Mouse (Mus musculus): ENCODE measurements around the gene Pid1.

- no peak for TF ChIP-seq EP300 (optimal IDR thresholded peaks at IDR 0.05)
- TF ChIP-seq CTCF (IDR thresholded peaks at IDR 0.05; ENCODE audit: low read depth) = no peak
These were observed 278.6 kb downstream of the Pid1 start for GRCm38 (mm10) chr1:84085361-84085760.

Measured in stomach, postnatal 0 days (tissue).